Mouse (Mus musculus) liver, embryonic 16.5 days (tissue): Measurements from ENCODE around the gene Ddn. TPM values are rescaled to one million over a fixed set of nuclear protein-coding genes. Genes with fewer than 3 reads are reported as not detected.
A peak's percentile ranks its signal among the peaks of the same experiment; 100 is the strongest.

ENCODE experiments used
- ATAC-seq: fragments of 200-750 bp; cut with Nextera tagmentation; 2 replicates; pipeline ENCODE4 v1.8.0; 2017; ENCODE audit warnings: low read depth, mild to moderate bottlenecking, moderate number of reproducible peaks, moderate library complexity
- H3K27ac ChIP-seq: fragments of 300-500 bp; sonication (generic); 2 replicates; pipeline ENCODE4 v1.5.1; 2014; ENCODE audit warnings: mild to moderate bottlenecking, low read length
- H3K27me3 ChIP-seq: fragments of 300-500 bp; sonication (generic); 2 replicates; pipeline ENCODE4 v1.6.1; 2014; ENCODE audit warnings: low read depth, low read length, mixed read lengths; ENCODE audit not compliant: control insufficient read depth, insufficient read depth
- H3K36me3 ChIP-seq: fragments of 300-500 bp; sonication (generic); 2 replicates; pipeline ENCODE4 v1.6.1; 2014; ENCODE audit warnings: mild to moderate bottlenecking; ENCODE audit not compliant: control insufficient read depth, insufficient read depth
- H3K4me1 ChIP-seq: fragments of 300-500 bp; sonication (generic); 2 replicates; pipeline ENCODE4 v1.6.1; 2014; ENCODE audit warnings: low read depth, low read length, mixed read lengths; ENCODE audit not compliant: control insufficient read depth
- H3K4me2 ChIP-seq: fragments of 300-500 bp; sonication (generic); 2 replicates; pipeline ENCODE4 v1.6.1; 2014; ENCODE audit warnings: low read depth, low read length, mixed read lengths
- H3K4me3 ChIP-seq: fragments of 300-500 bp; sonication (generic); 2 replicates; pipeline ENCODE4 v1.5.1; 2014; ENCODE audit warnings: low read depth, mild to moderate bottlenecking, low read length
- H3K9ac ChIP-seq: fragments of 300-500 bp; sonication (generic); 2 replicates; pipeline ENCODE4 v1.6.1; 2014; ENCODE audit warnings: low read depth, low read length
- H3K9me3 ChIP-seq: fragments of 300-500 bp; sonication (generic); replicated peaks from 2 replicates; pipeline ENCODE4 v1.6.1; 2016; ENCODE audit warnings: low read length; ENCODE audit not compliant: control insufficient read depth
- WGBS: fragments of 180-500 bp; shearing (Covaris S2); extraction: QIAGEN DNeasy Blood & Tissue Kit; methylation state at CpG from one replicate; pipeline ENCODE4 v1.1.7; 2014; ENCODE audit not compliant: insufficient replicate concordance; 5-methylcytosine and 5-hydroxymethylcytosine counted together
- polyA plus RNA-seq: library from polyadenylated mRNA; unstranded; fragments of >200 nt; fragmentation: Nextera tagmentation; extraction: Ambion mirVana; gene quantifications from 2 replicates; pipeline ENCODE4 v1.2.1, GENCODE M21; 2015

Gene Ddn
- polyA plus RNA-seq, 1 experiment from 2014 or later, result not detected

GRCm38 (mm10) chr15:98785744-98786143, 23.5 kb downstream of the Ddn start:
- H3K4me1 ChIP-seq, result no peaks in the 10 kb centered on the region; the same call in 1 of the 2 replicates
- H3K36me3 ChIP-seq, result no peaks in the 10 kb centered on the region
- H3K27ac ChIP-seq, result no peak overlapping the region
- no peak overlapping the region for H3K4me3 ChIP-seq
- 31% methylated on average over 7 of the region's 7 CpGs for WGBS
- H3K9ac ChIP-seq, result no peak overlapping the region
- ATAC-seq, result no peak
- H3K27me3 ChIP-seq, result peaks cover 59% of the 10 kb centered on the region
- no peak overlapping the region for H3K4me2 ChIP-seq
- H3K9me3 ChIP-seq, result no peaks in the 10 kb centered on the region

- H3K4me1 ChIP-seq, result peaks cover 4% of the 10 kb centered on the region
- H3K27ac ChIP-seq, result no peak overlapping the region
- H3K36me3 ChIP-seq, result no peaks in the 10 kb centered on the region
- peaks cover 66% of the 10 kb centered on the region for H3K27me3 ChIP-seq
- ATAC-seq, result no peak
- 26% methylated on average over 6 of the region's 6 CpGs for WGBS
- H3K4me2 ChIP-seq, result no peak overlapping the region
- no peak overlapping the region for H3K9ac ChIP-seq
- no peaks in the 10 kb centered on the region for H3K9me3 ChIP-seq
- H3K4me3 ChIP-seq, result no peak overlapping the region
Observed at GRCm38 (mm10) chr15:98781166-98781565, 28.1 kb downstream of the Ddn start.

- Histone ChIP-seq H3K9me3 (no peaks in the 10 kb centered on the region), H3K27me3 (peaks cover 72% of the 10 kb centered on the region), H3K27ac (no peak overlapping the region), H3K4me1 (peaks cover 5% of the 10 kb centered on the region), H3K4me2 (no peak overlapping the region), H3K36me3 (no peaks in the 10 kb centered on the region), H3K4me3 (no peak overlapping the region), H3K9ac (no peak overlapping the region)
- 2% methylated on average over 13 of the region's 13 CpGs for WGBS
- ATAC-seq, result no peak
Observed at GRCm38 (mm10) chr15:98780573-98780972, 28.7 kb downstream of the Ddn start.

GRCm38 (mm10) chr15:98780075-98780474, 29.2 kb downstream of the Ddn start:
- H3K27me3 ChIP-seq, result peaks cover 73% of the 10 kb centered on the region
- H3K9ac ChIP-seq, result no peak overlapping the region
- H3K9me3 ChIP-seq, result no peaks in the 10 kb centered on the region
- H3K27ac ChIP-seq, result no peak overlapping the region
- no peak overlapping the region for H3K4me3 ChIP-seq
- ATAC-seq, result no peak
- peaks cover 5% of the 10 kb centered on the region for H3K4me1 ChIP-seq
- 5% methylated on average over 8 of the region's 8 CpGs for WGBS
- no peaks in the 10 kb centered on the region for H3K36me3 ChIP-seq
- H3K4me2 ChIP-seq, result no peak overlapping the region

- Histone ChIP-seq H3K36me3 (no peaks in the 10 kb centered on the region), H3K27me3 (peaks cover 84% of the 10 kb centered on the region), H3K27ac (no peak overlapping the region), H3K4me2 (no peak overlapping the region), H3K4me1 (peaks cover 5% of the 10 kb centered on the region), H3K4me3 (no peak overlapping the region), H3K9me3 (no peaks in the 10 kb centered on the region), H3K9ac (no peak overlapping the region)
- ATAC-seq, result no peak
- under 1% methylated on average over 10 of the region's 11 CpGs for WGBS
Observed at GRCm38 (mm10) chr15:98778806-98779205, 30.5 kb downstream of the Ddn start.

GRCm38 (mm10) chr15:98778191-98778770, 31.0 kb downstream of the Ddn start:
- Histone ChIP-seq H3K4me3 (no peak overlapping the region), H3K9me3 (no peaks in the 10 kb centered on the region), H3K27ac (no peak overlapping the region), H3K27me3 (peaks cover 88% of the 10 kb centered on the region), H3K4me2 (no peak overlapping the region), H3K9ac (no peak overlapping the region), H3K4me1 (peaks cover 5% of the 10 kb centered on the region), H3K36me3 (no peaks in the 10 kb centered on the region)
- 1% methylated on average over 25 of the region's 25 CpGs for WGBS
- ATAC-seq, result no peak

GRCm38 (mm10) chr15:98777762-98778161, 31.5 kb downstream of the Ddn start, which contains the start of gene Wnt10b:
Gene Wnt10b, minus strand, starts transcription at chr15:98778150.
- no peaks in the 10 kb centered on the region for H3K9me3 ChIP-seq
- H3K4me3 ChIP-seq, result no peak within 1 kb of the TSS
- H3K27ac ChIP-seq, result no peak within 1 kb of the TSS
- ATAC-seq, result no peak
- H3K27me3 ChIP-seq, result peaks cover 94% of the 10 kb centered on the region
- no peaks in the 10 kb centered on the region for H3K36me3 ChIP-seq
- H3K4me2 ChIP-seq, result no peak within 1 kb of the TSS
- peaks cover 5% of the 10 kb centered on the region for H3K4me1 ChIP-seq
- WGBS, result under 1% methylated on average over 31 of the region's 33 CpGs
- no peak within 1 kb of the TSS for H3K9ac ChIP-seq

- WGBS, result 3% methylated on average over 19 of the region's 19 CpGs
- H3K9me3 ChIP-seq, result no peaks in the 10 kb centered on the region
- no peaks in the 10 kb centered on the region for H3K36me3 ChIP-seq
- H3K9ac ChIP-seq, result no peak overlapping the region
- peaks cover 5% of the 10 kb centered on the region for H3K4me1 ChIP-seq
- H3K4me3 ChIP-seq, result no peak overlapping the region
- no peak for ATAC-seq
- H3K27ac ChIP-seq, result no peak overlapping the region
- H3K4me2 ChIP-seq, result no peak overlapping the region
- peaks cover 96% of the 10 kb centered on the region for H3K27me3 ChIP-seq
Observed at GRCm38 (mm10) chr15:98777005-98777616, 32.2 kb downstream of the Ddn start.

- Histone ChIP-seq H3K9ac (no peak overlapping the region), H3K27ac (no peak overlapping the region), H3K9me3 (no peaks in the 10 kb centered on the region), H3K36me3 (no peaks in the 10 kb centered on the region), H3K27me3 (peaks cover 98% of the 10 kb centered on the region), H3K4me2 (peak overlapping the region; percentile 13; the same call in 1 of the 2 replicates), H3K4me1 (peaks cover 5% of the 10 kb centered on the region), H3K4me3 (peak overlapping the region; percentile 6; the same call in 1 of the 2 replicates)
- ATAC-seq, result no peak
- WGBS, result 1% methylated on average over 55 of the region's 62 CpGs
Observed at GRCm38 (mm10) chr15:98776280-98777004, 32.8 kb downstream of the Ddn start.
